Mouse (Mus musculus): ENCODE results near the gene Spag7.

Spag7 gene

GRCm38 (mm10) chr11:70681170-70681569 is 12.0 kb upstream of the Spag7 start:
- no peak for DNase-seq (ENCODE audit: low read depth, low spot score)

- no peak for DNase-seq (ENCODE audit: low read depth, low spot score)
Measured at GRCm38 (mm10) chr11:70679894-70680293, 10.7 kb upstream of the Spag7 start.

- no peak for DNase-seq (ENCODE audit: low read depth, low spot score)
Measured at GRCm38 (mm10) chr11:70679361-70679760, 10.1 kb upstream of the Spag7 start.

- no peak for DNase-seq (ENCODE audit: low read depth, low spot score)
Measured at GRCm38 (mm10) chr11:70678576-70678975, 9.4 kb upstream of the Spag7 start.

- DNase-seq (ENCODE audit: low read depth, low spot score) = no peak
Measured at GRCm38 (mm10) chr11:70678092-70678491, 8.9 kb upstream of the Spag7 start.

GRCm38 (mm10) chr11:70674501-70674900 is 5.3 kb upstream of the Spag7 start:
- DNase-seq (ENCODE audit: low read depth, low spot score) = no peak

GRCm38 (mm10) chr11:70674014-70674413 is 4.8 kb upstream of the Spag7 start:
- no peak for DNase-seq (ENCODE audit: low read depth, low spot score)

GRCm38 (mm10) chr11:70671333-70672047 is 2.3 kb upstream of the Spag7 start:
- peak; percentile 70 for DNase-seq (ENCODE audit: low read depth, low spot score)

GRCm38 (mm10) chr11:70670483-70670882 is 1.3 kb upstream of the Spag7 start:
- DNase-seq (ENCODE audit: low read depth, low spot score) = peak; percentile 39

GRCm38 (mm10) chr11:70669582-70670345 is 548 bp upstream of the Spag7 start:
- DNase-seq (ENCODE audit: low read depth, low spot score) = peak; percentile 92

- DNase-seq (ENCODE audit: low read depth, low spot score) = no peak
Measured at GRCm38 (mm10) chr11:70668335-70668770, 863 bp downstream of the Spag7 start.

- peak; percentile 50 for DNase-seq (ENCODE audit: low read depth, low spot score)
Measured at GRCm38 (mm10) chr11:70667271-70668150, 1.7 kb downstream of the Spag7 start.

- no peak for DNase-seq (ENCODE audit: low read depth, low spot score)
Measured at GRCm38 (mm10) chr11:70666687-70667086, 2.5 kb downstream of the Spag7 start.

- no peak for DNase-seq (ENCODE audit: low read depth, low spot score)
Measured at GRCm38 (mm10) chr11:70664741-70665140, 4.5 kb downstream of the Spag7 start.

- no peak for DNase-seq (ENCODE audit: low read depth, low spot score)
Measured at GRCm38 (mm10) chr11:70663957-70664356, 5.3 kb downstream of the Spag7 start.

- DNase-seq (ENCODE audit: low read depth, low spot score) = no peak
Measured at GRCm38 (mm10) chr11:70663101-70663500, 6.1 kb downstream of the Spag7 start.

GRCm38 (mm10) chr11:70660571-70660970 is 8.6 kb downstream of the Spag7 start:
- DNase-seq (ENCODE audit: low read depth, low spot score) = no peak

- DNase-seq (ENCODE audit: low read depth, low spot score) = no peak
Measured at GRCm38 (mm10) chr11:70658942-70659341, 10.3 kb downstream of the Spag7 start.

- peak; percentile 53 for DNase-seq (ENCODE audit: low read depth, low spot score)
Measured at GRCm38 (mm10) chr11:70658521-70658920, 10.7 kb downstream of the Spag7 start.

- DNase-seq (ENCODE audit: low read depth, low spot score) = no peak
Measured at GRCm38 (mm10) chr11:70657991-70658390, 11.2 kb downstream of the Spag7 start.

- DNase-seq (ENCODE audit: low read depth, low spot score) = no peak
Measured at GRCm38 (mm10) chr11:70657573-70657972, 11.6 kb downstream of the Spag7 start.

GRCm38 (mm10) chr11:70656964-70657363 is 12.3 kb downstream of the Spag7 start, which contains the start of gene Eno3:
Eno3 (plus strand) TSS chr11:70657202.
- peak; percentile 13 for DNase-seq (ENCODE audit: low read depth, low spot score)

All from 3T3-L1 (cell line).